Mouse (Mus musculus): ENCODE results near the gene Maip1. TPM values are rescaled to one million over a fixed set of nuclear protein-coding genes. Genes with fewer than 3 reads are reported as not detected.

The Maip1 gene
- polyA plus RNA-seq, 1 experiment = 7.1 TPM

DNA sequence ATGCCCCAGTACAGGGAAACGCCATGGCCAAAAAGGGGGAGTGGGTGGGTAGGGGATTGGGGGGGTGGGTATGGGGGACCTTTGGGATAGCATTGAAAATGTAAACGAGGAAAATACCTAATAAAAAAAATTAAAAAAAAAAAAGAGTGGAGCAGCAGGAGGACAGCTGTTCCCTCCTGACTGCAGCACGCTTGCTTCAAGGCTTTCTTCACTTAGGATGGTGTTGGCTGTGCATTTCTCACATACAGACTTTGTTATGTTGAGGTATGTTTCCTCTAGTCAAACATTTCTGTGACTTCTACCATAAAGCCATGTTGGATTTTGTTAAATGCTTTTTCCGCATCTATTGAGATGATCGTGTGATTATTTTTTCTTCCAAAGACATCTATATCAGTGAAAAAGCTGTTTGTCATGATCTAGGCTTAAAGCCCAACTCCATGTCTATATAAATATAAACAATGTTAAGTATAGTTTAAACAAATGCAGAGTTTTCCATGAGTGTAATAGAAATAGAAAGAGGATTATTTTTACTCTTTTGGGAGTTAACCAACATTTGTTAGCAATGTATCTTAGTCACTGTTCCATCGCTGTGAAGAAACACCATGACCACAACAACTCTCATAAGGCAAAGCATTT lies 54.3 kb downstream of the Maip1 start:
- no peak overlapping the region for H3K4me3 ChIP-seq (ENCODE audit: control insufficient read depth, insufficient read depth, low read length)
- DNase-seq = no peak
- H3K27me3 ChIP-seq (ENCODE audit: control insufficient read depth, insufficient read depth, low read length) = no peaks in the 10 kb centered on the region
- H3K27ac ChIP-seq (ENCODE audit: control insufficient read depth, insufficient read depth, low read length) = no peak overlapping the region
- no peaks in the 10 kb centered on the region for H3K4me1 ChIP-seq (replicated peaks; ENCODE audit: control insufficient read depth, insufficient read depth, low read length)
- 93% methylated on average over 6 of the region's 6 CpGs for WGBS
- no peaks in the 10 kb centered on the region for H3K36me3 ChIP-seq (ENCODE audit: control insufficient read depth, insufficient read depth, low read length)
- no peak for TF ChIP-seq POLR2A (IDR thresholded peaks at IDR 0.05; ENCODE audit: control insufficient read depth, extremely low read depth, insufficient read depth, low read length, poor library complexity)
- TF ChIP-seq CTCF (IDR thresholded peaks at IDR 0.05; ENCODE audit: borderline replicate concordance, control insufficient read depth, extremely low read depth, insufficient read depth, low read length, poor library complexity) = no peak

Other genes starting within 250 kb of the Maip1 start
- 22.9 and 47.3 TPM in 2 replicates for gene 1700066M21Rik, start 28.7 kb upstream of the Maip1 start, polyA plus RNA-seq (2012; rRNA removed)
- 6.5 and 8.5 TPM in 2 replicates for gene Tyw5, start 773 bp downstream of the Maip1 start, polyA plus RNA-seq (2012; rRNA removed)

Measured in thymus, adult 2 months (tissue).